Mouse (Mus musculus) spleen, adult 2 months (tissue): ENCODE data around the gene Fam217b. TPM values are rescaled to one million over a fixed set of nuclear protein-coding genes. Genes with fewer than 3 reads are reported as not detected.
A peak's percentile ranks its signal among the peaks of the same experiment; 100 is the strongest.

Source experiments
- DNase-seq, 2 experiments: peaks; one replicate each; pipeline versions ENCODE4 v3.0.0 to v3.0.0-alpha.2; 2012 to 2021; ENCODE audit warnings: low spot score in 2 of 2, low read depth in 1 of 2
- H3K27ac ChIP-seq: fragments of 200-500 bp; 2 replicates; pipeline ENCODE4 v1.5.1; 2012; ENCODE audit warnings: low read length, inconsistent platforms; ENCODE audit not compliant: insufficient read depth
- H3K27me3 ChIP-seq: fragments of 200-500 bp; 2 replicates; pipeline ENCODE4 v1.6.1; 2012; ENCODE audit warnings: mild to moderate bottlenecking, moderate library complexity, low read length, inconsistent platforms; ENCODE audit not compliant: control insufficient read depth, insufficient read depth
- H3K36me3 ChIP-seq: fragments of 200-500 bp; 2 replicates; pipeline ENCODE4 v1.6.1; 2012; ENCODE audit warnings: mild to moderate bottlenecking, low read length, inconsistent platforms; ENCODE audit not compliant: control insufficient read depth, insufficient read depth
- H3K4me1 ChIP-seq: fragments of 200-500 bp; 2 replicates; pipeline ENCODE4 v1.6.1; 2011; ENCODE audit warnings: inconsistent platforms; ENCODE audit not compliant: control insufficient read depth, insufficient read depth, insufficient read length
- H3K4me3 ChIP-seq: fragments of 200-500 bp; 2 replicates; pipeline ENCODE4 v1.5.1; 2011; ENCODE audit warnings: mild to moderate bottlenecking, inconsistent platforms; ENCODE audit not compliant: insufficient read depth, insufficient read length; ENCODE audit errors: extremely low read depth
- CTCF ChIP-seq: fragments of 200-500 bp; IDR thresholded peaks from 2 replicates; pipeline ENCODE4 v1.5.1; 2011; ENCODE audit warnings: mild to moderate bottlenecking, inconsistent platforms; ENCODE audit not compliant: insufficient read depth, insufficient read length, insufficient replicate concordance; ENCODE audit errors: extremely low read depth
- POLR2A ChIP-seq: fragments of 200-500 bp; IDR thresholded peaks from 2 replicates; pipeline ENCODE4 v1.6.1; 2011; ENCODE audit warnings: low read depth, low read length, inconsistent platforms
- WGBS: fragments of 180-500 bp; shearing (Covaris S2); methylation state at CpG from one replicate; pipeline ENCODE4 v1.1.7; 2018; 5-methylcytosine and 5-hydroxymethylcytosine counted together
- polyA plus RNA-seq: library from polyadenylated mRNA; depleted of rRNA; stranded (reverse); fragments of >200 nt; gene quantifications from 2 replicates; pipeline ENCODE4 v1.2.3, GENCODE M21; 2012

The Fam217b gene
- polyA plus RNA-seq, 1 experiment, result 0.57 TPM

DNA sequence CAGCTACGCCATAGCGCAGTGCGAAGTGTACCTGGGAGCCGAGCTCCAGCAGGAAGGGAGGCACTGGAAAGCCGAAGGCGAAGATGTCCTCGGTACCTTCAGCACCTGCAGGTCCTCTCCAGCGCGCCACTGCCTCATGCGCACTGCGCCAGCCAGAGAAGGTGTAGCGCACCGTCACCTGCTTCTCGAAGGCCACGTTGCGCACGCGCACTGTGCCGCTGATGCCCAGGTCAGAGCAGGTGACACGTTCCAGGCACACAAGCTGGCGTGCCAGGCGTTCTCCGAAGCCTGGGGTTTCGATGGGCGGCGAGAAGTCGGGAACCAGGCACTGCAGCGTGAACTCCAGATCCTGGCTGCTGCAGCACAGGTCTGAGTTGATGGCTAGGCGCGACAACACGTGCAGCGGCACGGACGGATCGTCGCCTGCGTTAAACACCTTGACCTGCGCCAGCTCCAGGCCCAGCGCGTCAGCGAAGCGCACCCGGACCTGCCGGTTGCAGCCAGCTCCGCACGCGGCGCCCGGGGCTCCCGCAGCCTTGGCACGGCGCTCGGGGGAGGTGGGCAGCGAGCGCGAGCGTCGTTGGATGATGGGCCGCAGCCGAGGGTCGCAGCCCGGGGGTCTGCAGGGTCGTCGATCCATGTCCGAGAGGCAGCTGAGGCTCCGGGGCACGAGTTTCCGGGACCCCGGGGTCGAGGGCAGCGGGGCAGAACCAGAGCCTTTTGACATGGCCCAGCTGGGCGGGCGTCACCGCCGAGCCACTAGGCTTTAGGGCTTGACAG lies 653 bp upstream of the Fam217b start:
- peaks cover 2% of the 10 kb centered on the region; the same call in 1 of the 2 replicates for H3K27me3 ChIP-seq
- no peaks in the 10 kb centered on the region for H3K36me3 ChIP-seq
- H3K4me3 ChIP-seq, result peak overlapping the region; percentile 57
- H3K27ac ChIP-seq, result no peak overlapping the region; the same call in 1 of the 2 replicates
- DNase-seq, result no peak
- TF ChIP-seq CTCF (no peak), POLR2A (no peak)
- 25% methylated on average over 75 of the region's 75 CpGs for WGBS
- H3K4me1 ChIP-seq, result no peaks in the 10 kb centered on the region

DNA sequence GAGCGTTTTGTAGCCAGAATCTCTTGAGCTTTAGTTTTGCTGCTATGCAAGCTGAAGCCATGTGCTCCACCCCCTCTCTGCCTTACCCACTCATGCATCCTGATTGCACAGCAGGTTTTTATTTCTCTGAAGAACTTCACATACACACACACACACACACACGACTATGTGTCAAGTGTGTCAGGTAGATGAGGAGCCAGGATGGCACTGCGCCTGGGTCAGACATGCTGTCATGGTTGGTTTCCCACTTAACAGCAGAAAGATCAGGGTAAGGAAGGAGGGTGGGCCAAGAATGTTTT lies 775 bp downstream of the Fam217b start:
- no peak for TF ChIP-seq POLR2A
- 40% methylated on average over 3 of the region's 3 CpGs for WGBS
- H3K36me3 ChIP-seq, result no peaks in the 10 kb centered on the region
- H3K27me3 ChIP-seq, result peaks cover 2% of the 10 kb centered on the region; the same call in 1 of the 2 replicates
- H3K4me3 ChIP-seq, result no peak overlapping the region
- no peaks in the 10 kb centered on the region for H3K4me1 ChIP-seq
- H3K27ac ChIP-seq, result no peak overlapping the region
- DNase-seq, result no peak

DNA sequence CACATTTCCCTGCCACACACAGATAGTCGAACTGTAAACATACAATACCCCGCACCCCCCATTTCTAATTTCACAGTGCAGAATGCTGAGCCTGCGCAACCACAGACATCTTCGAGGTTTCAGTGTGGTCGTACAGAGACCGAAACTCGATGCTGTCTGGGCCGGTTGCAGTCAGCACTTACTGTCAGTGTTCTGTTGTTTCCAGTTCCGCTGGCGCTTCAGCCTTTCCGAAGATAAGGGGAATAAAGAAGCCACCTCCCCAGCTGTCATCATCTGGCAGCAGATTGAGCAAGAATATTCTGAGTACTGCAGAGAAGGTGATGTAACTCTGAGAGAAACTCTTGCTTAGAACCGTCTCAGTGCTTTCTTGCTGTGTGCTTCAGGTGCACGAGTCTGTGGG lies 2.1 kb downstream of the Fam217b start:
- Histone ChIP-seq H3K4me1 (no peaks in the 10 kb centered on the region), H3K27ac (no peak overlapping the region), H3K4me3 (no peak overlapping the region), H3K27me3 (peaks cover 2% of the 10 kb centered on the region; the same call in 1 of the 2 replicates), H3K36me3 (no peaks in the 10 kb centered on the region)
- no peak for DNase-seq
- TF ChIP-seq POLR2A (no peak), CTCF (no peak)
- WGBS, result 42% methylated on average over 13 of the region's 13 CpGs

DNA sequence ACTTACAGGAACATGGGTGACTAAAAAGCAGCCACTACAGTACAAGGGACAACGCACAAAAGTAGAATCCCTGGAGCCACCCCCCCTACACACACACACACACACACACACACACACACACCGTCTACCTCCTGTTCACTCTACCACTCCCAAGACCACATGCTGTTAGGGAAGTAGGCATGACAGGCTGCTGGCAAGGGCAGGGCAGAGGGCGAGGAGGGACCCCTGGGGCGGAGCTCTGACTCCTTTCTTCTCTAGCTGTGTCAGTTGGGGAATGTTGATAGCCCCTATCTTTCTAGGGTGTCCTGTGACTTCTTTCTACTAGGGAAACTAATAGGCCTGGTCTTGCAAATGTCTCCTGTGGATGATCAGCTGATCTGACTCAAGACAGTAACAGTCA lies 2.6 kb downstream of the Fam217b start:
- H3K36me3 ChIP-seq, result no peaks in the 10 kb centered on the region
- WGBS, result 62% methylated on average over 4 of the region's 4 CpGs
- DNase-seq, result no peak
- TF ChIP-seq POLR2A (no peak), CTCF (no peak)
- no peaks in the 10 kb centered on the region for H3K4me1 ChIP-seq
- H3K27ac ChIP-seq, result no peak overlapping the region
- peaks cover 2% of the 10 kb centered on the region; the same call in 1 of the 2 replicates for H3K27me3 ChIP-seq
- H3K4me3 ChIP-seq, result no peak overlapping the region

DNA sequence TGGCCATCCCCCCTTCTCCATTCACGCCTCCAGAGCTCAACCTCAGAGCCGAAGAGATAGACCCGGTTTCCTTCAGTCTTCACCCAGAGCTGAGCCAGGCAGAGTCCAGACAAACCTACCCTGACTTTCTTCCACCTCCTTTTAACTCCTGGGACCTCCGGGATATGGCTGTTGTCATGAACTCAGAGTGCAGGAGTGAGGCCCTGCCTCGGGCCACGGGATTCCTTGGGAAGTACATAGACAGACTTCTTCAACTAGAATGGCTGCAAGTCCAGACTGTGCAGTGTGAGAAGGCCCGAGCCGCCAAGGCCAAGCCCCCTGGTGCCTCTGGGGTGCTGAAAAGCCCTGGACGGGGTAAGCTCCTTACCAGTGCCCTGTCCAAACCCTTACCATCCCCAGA lies 6.3 kb downstream of the Fam217b start:
- Histone ChIP-seq H3K4me3 (no peak overlapping the region), H3K27ac (no peak overlapping the region), H3K4me1 (no peaks in the 10 kb centered on the region), H3K36me3 (no peaks in the 10 kb centered on the region), H3K27me3 (no peaks in the 10 kb centered on the region)
- TF ChIP-seq CTCF, result no peak
- no peak for TF ChIP-seq POLR2A
- DNase-seq, result no peak
- 88% methylated on average over 9 of the region's 9 CpGs for WGBS

DNA sequence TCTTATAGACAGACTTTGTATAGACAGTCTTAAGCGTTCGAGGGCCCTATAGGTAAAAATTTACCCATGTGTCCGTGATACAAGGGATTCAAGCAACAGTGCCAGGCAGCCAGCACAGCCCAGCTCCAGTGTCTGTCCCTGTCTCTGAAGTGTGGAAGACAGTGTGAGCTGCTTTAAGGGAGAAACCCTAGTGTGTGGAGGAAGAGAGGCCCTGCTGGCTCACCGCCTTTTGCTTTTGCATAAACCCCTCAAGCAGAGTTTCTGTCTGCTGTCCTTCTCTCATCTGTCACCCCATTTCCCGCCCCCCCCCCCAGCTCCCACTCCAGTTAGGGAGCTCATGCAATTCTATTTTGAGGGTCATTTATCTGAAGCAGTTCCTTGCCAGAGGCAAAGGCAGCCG lies 7.3 kb downstream of the Fam217b start:
- Histone ChIP-seq H3K27me3 (no peaks in the 10 kb centered on the region), H3K4me3 (no peak overlapping the region), H3K27ac (no peak overlapping the region), H3K36me3 (no peaks in the 10 kb centered on the region), H3K4me1 (no peaks in the 10 kb centered on the region)
- TF ChIP-seq POLR2A (no peak), CTCF (no peak)
- no peak for DNase-seq
- 91% methylated on average over 6 of the region's 6 CpGs for WGBS

DNA sequence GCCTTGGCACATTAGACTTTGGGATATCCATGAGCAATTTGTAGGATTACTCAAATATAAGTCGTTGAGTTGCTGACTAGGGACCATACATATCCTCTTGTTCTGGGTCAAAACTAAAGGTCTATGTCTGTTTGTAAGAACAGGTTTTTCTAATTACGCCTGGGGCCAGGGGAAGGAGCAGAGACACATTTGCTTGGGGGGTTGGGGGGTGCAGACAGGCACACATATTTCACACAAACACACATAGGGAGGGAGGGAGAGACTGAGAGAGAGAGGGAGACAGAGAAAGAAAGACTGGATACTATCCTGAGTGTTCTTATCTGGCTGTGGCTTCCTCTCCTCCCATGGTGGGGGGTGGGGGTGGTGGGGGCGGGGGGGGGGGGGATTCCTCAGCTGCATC lies 7.9 kb downstream of the Fam217b start:
- no peak overlapping the region for H3K27ac ChIP-seq
- no peaks in the 10 kb centered on the region for H3K36me3 ChIP-seq
- 63% methylated on average over 3 of the region's 3 CpGs for WGBS
- DNase-seq, result no peak
- no peaks in the 10 kb centered on the region for H3K27me3 ChIP-seq
- H3K4me3 ChIP-seq, result no peak overlapping the region
- no peaks in the 10 kb centered on the region for H3K4me1 ChIP-seq
- no peak for TF ChIP-seq CTCF
- TF ChIP-seq POLR2A, result no peak
